Mouse (Mus musculus): ENCODE results near the gene Gm37240. TPM values are rescaled to one million over a fixed set of nuclear protein-coding genes. Genes with fewer than 3 reads are reported as not detected.

Gene Gm37240
- polyA plus RNA-seq, 1 experiment from 2014 or later, result 0.08 TPM

- Histone ChIP-seq H3K9me3 (no peaks in the 10 kb centered on the region), H3K9ac (no peak overlapping the region), H3K36me3 (no peaks in the 10 kb centered on the region), H3K4me2 (no peak overlapping the region), H3K4me3 (no peak overlapping the region), H3K4me1 (replicated peaks) (peaks cover 33% of the 10 kb centered on the region), H3K27me3 (no peaks in the 10 kb centered on the region), H3K27ac (no peak overlapping the region)
- ATAC-seq (ENCODE audit: low FRiP score), result peak; percentile 54; the same call in 1 of the 2 replicates
- WGBS, result 56% methylated on average over 12 of the region's 12 CpGs
Measured at GRCm38 (mm10) chr3:85341103-85341860, 546.0 kb downstream of the Gm37240 start.

GRCm38 (mm10) chr3:85340491-85340890 is 546.8 kb downstream of the Gm37240 start:
- Histone ChIP-seq H3K9me3 (no peaks in the 10 kb centered on the region), H3K27me3 (no peaks in the 10 kb centered on the region), H3K4me1 (replicated peaks) (peaks cover 33% of the 10 kb centered on the region), H3K4me2 (no peak overlapping the region), H3K4me3 (no peak overlapping the region), H3K9ac (no peak overlapping the region), H3K36me3 (no peaks in the 10 kb centered on the region), H3K27ac (no peak overlapping the region)
- ATAC-seq (ENCODE audit: low FRiP score), result no peak
- WGBS, result 72% methylated on average over 3 of the region's 3 CpGs

- H3K4me2 ChIP-seq, result no peak overlapping the region
- H3K9ac ChIP-seq, result no peak overlapping the region
- H3K4me3 ChIP-seq, result no peak overlapping the region
- no peaks in the 10 kb centered on the region for H3K9me3 ChIP-seq
- peaks cover 33% of the 10 kb centered on the region for H3K4me1 ChIP-seq (replicated peaks)
- no peaks in the 10 kb centered on the region for H3K36me3 ChIP-seq
- ATAC-seq (ENCODE audit: low FRiP score), result no peak
- 72% methylated on average over 2 of the region's 2 CpGs for WGBS
- H3K27me3 ChIP-seq, result no peaks in the 10 kb centered on the region
- H3K27ac ChIP-seq, result peak overlapping the region; percentile 67
Measured at GRCm38 (mm10) chr3:85339926-85340325, 547.4 kb downstream of the Gm37240 start.

- H3K27ac ChIP-seq, result peak overlapping the region; percentile 67
- no peak overlapping the region for H3K9ac ChIP-seq
- H3K4me2 ChIP-seq, result no peak overlapping the region
- peaks cover 33% of the 10 kb centered on the region for H3K4me1 ChIP-seq (replicated peaks)
- WGBS, result 57% methylated on average over 10 of the region's 10 CpGs
- peak; percentile 74 for ATAC-seq (ENCODE audit: low FRiP score)
- H3K27me3 ChIP-seq, result no peaks in the 10 kb centered on the region
- H3K36me3 ChIP-seq, result no peaks in the 10 kb centered on the region
- no peak overlapping the region for H3K4me3 ChIP-seq
- no peaks in the 10 kb centered on the region for H3K9me3 ChIP-seq
Measured at GRCm38 (mm10) chr3:85339269-85339820, 548.0 kb downstream of the Gm37240 start.

- no peaks in the 10 kb centered on the region for H3K9me3 ChIP-seq
- peaks cover 33% of the 10 kb centered on the region for H3K4me1 ChIP-seq (replicated peaks)
- H3K4me2 ChIP-seq, result no peak overlapping the region
- WGBS, result 50% methylated on average over 3 of the region's 3 CpGs
- ATAC-seq (ENCODE audit: low FRiP score), result no peak
- peak overlapping the region; percentile 44; the same call in 1 of the 2 replicates for H3K27ac ChIP-seq
- H3K36me3 ChIP-seq, result no peaks in the 10 kb centered on the region
- H3K9ac ChIP-seq, result no peak overlapping the region
- H3K4me3 ChIP-seq, result no peak overlapping the region
- H3K27me3 ChIP-seq, result no peaks in the 10 kb centered on the region
Measured at GRCm38 (mm10) chr3:85338755-85339095, 548.6 kb downstream of the Gm37240 start.

GRCm38 (mm10) chr3:85337881-85338754 is 549.2 kb downstream of the Gm37240 start:
- no peak overlapping the region for H3K4me2 ChIP-seq
- no peaks in the 10 kb centered on the region for H3K9me3 ChIP-seq
- H3K27me3 ChIP-seq, result no peaks in the 10 kb centered on the region
- H3K4me1 ChIP-seq (replicated peaks), result peaks cover 33% of the 10 kb centered on the region
- peak overlapping the region; percentile 44; the same call in 1 of the 2 replicates for H3K27ac ChIP-seq
- H3K36me3 ChIP-seq, result no peaks in the 10 kb centered on the region
- H3K4me3 ChIP-seq, result no peak overlapping the region
- peak; percentile 55 for ATAC-seq (ENCODE audit: low FRiP score)
- WGBS, result 47% methylated on average over 7 of the region's 7 CpGs
- no peak overlapping the region for H3K9ac ChIP-seq

GRCm38 (mm10) chr3:85335517-85335916 is 551.8 kb downstream of the Gm37240 start:
- H3K4me3 ChIP-seq, result no peak overlapping the region
- H3K4me2 ChIP-seq, result no peak overlapping the region
- H3K4me1 ChIP-seq (replicated peaks), result peaks cover 23% of the 10 kb centered on the region
- H3K9ac ChIP-seq, result no peak overlapping the region
- no peak overlapping the region for H3K27ac ChIP-seq
- ATAC-seq (ENCODE audit: low FRiP score), result no peak
- no peaks in the 10 kb centered on the region for H3K36me3 ChIP-seq
- H3K9me3 ChIP-seq, result no peaks in the 10 kb centered on the region
- no peaks in the 10 kb centered on the region for H3K27me3 ChIP-seq
- WGBS, result 69% methylated on average over 1 of the region's 1 CpGs

- Histone ChIP-seq H3K9ac (no peak overlapping the region), H3K4me3 (no peak overlapping the region), H3K4me2 (no peak overlapping the region), H3K4me1 (replicated peaks) (no peaks in the 10 kb centered on the region), H3K27ac (no peak overlapping the region), H3K27me3 (no peaks in the 10 kb centered on the region), H3K36me3 (no peaks in the 10 kb centered on the region), H3K9me3 (no peaks in the 10 kb centered on the region)
- WGBS, result 93% methylated on average over 4 of the region's 4 CpGs
- ATAC-seq (ENCODE audit: low FRiP score), result no peak
Measured at GRCm38 (mm10) chr3:85332276-85332675, 555.0 kb downstream of the Gm37240 start.

- Histone ChIP-seq H3K9ac (no peak overlapping the region), H3K4me3 (no peak overlapping the region), H3K4me1 (replicated peaks) (peaks cover 6% of the 10 kb centered on the region; the same call in 1 of the 2 replicates), H3K27me3 (no peaks in the 10 kb centered on the region), H3K27ac (no peak overlapping the region), H3K36me3 (no peaks in the 10 kb centered on the region), H3K4me2 (no peak overlapping the region), H3K9me3 (no peaks in the 10 kb centered on the region)
- WGBS, result 51% methylated on average over 5 of the region's 5 CpGs
- ATAC-seq (ENCODE audit: low FRiP score), result no peak
Measured at GRCm38 (mm10) chr3:85318256-85318655, 569.1 kb downstream of the Gm37240 start.

GRCm38 (mm10) chr3:85317306-85317705 is 570.0 kb downstream of the Gm37240 start:
- H3K36me3 ChIP-seq, result no peaks in the 10 kb centered on the region
- H3K27me3 ChIP-seq, result no peaks in the 10 kb centered on the region
- H3K4me2 ChIP-seq, result no peak overlapping the region
- no peak overlapping the region for H3K27ac ChIP-seq
- no peak for ATAC-seq (ENCODE audit: low FRiP score)
- 99% methylated on average over 4 of the region's 4 CpGs for WGBS
- no peak overlapping the region for H3K9ac ChIP-seq
- H3K9me3 ChIP-seq, result no peaks in the 10 kb centered on the region
- H3K4me3 ChIP-seq, result no peak overlapping the region
- H3K4me1 ChIP-seq (replicated peaks), result peaks cover 6% of the 10 kb centered on the region; the same call in 1 of the 2 replicates

GRCm38 (mm10) chr3:85314961-85315360 is 572.4 kb downstream of the Gm37240 start:
- Histone ChIP-seq H3K27ac (no peak overlapping the region), H3K9me3 (no peaks in the 10 kb centered on the region), H3K27me3 (no peaks in the 10 kb centered on the region), H3K4me2 (no peak overlapping the region), H3K9ac (no peak overlapping the region), H3K36me3 (no peaks in the 10 kb centered on the region), H3K4me3 (no peak overlapping the region), H3K4me1 (replicated peaks) (peaks cover 6% of the 10 kb centered on the region; the same call in 1 of the 2 replicates)
- WGBS, result 90% methylated on average over 6 of the region's 6 CpGs
- no peak for ATAC-seq (ENCODE audit: low FRiP score)

- no peaks in the 10 kb centered on the region for H3K9me3 ChIP-seq
- no peak overlapping the region for H3K27ac ChIP-seq
- 23% methylated on average over 4 of the region's 4 CpGs for WGBS
- 0 out of 2 replicates have a peak overlapping the region, but pooled peaks have one; percentile 20 for H3K9ac ChIP-seq
- ATAC-seq (ENCODE audit: low FRiP score), result no peak
- H3K4me1 ChIP-seq (replicated peaks), result peaks cover 6% of the 10 kb centered on the region
- H3K4me2 ChIP-seq, result no peak overlapping the region
- no peak overlapping the region for H3K4me3 ChIP-seq
- no peaks in the 10 kb centered on the region for H3K36me3 ChIP-seq
- H3K27me3 ChIP-seq, result no peaks in the 10 kb centered on the region
Measured at GRCm38 (mm10) chr3:85313646-85314255, 573.6 kb downstream of the Gm37240 start.
